Mouse (Mus musculus) MEL (cell line): Measurements from ENCODE around the gene D10Wsu102e. TPM values are rescaled to one million over a fixed set of nuclear protein-coding genes. Genes with fewer than 3 reads are reported as not detected.

Experiments
- DNase-seq: peaks from one replicate; pipeline ENCODE4 v3.0.0; 2011; ENCODE audit warnings: low read depth, low spot score
- H3K27ac ChIP-seq: 2 replicates; pipeline ENCODE4 v1.5.1; 2012; ENCODE audit warnings: low read depth, mild to moderate bottlenecking, control low read depth, low read length, moderate library complexity; ENCODE audit not compliant: control insufficient read depth
- H3K27me3 ChIP-seq, 2 experiments: fragments of 150-350 bp in 1 of 2; sonication (generic) in 1 of 2; 2 replicates each; pipeline ENCODE4 v1.6.1; 2012; ENCODE audit warnings: low read length in 2 of 2, mild to moderate bottlenecking in 2 of 2, improper control_type of control experiment in 1 of 2, moderate library complexity in 1 of 2; ENCODE audit not compliant: insufficient read depth in 2 of 2, control insufficient read depth in 1 of 2
- H3K36me3 ChIP-seq, 2 experiments: 2 replicates each; pipeline ENCODE4 v1.6.1; 2012 to 2014; ENCODE audit warnings: low read length in 2 of 2, improper control_type of control experiment in 1 of 2, inconsistent platforms in 1 of 2, mild to moderate bottlenecking in 1 of 2; ENCODE audit not compliant: insufficient read depth in 2 of 2, control insufficient read depth in 1 of 2
- H3K4me1 ChIP-seq, 2 experiments: fragments of 150-350 bp in 1 of 2; sonication (generic) in 1 of 2; 2 replicates each; pipeline ENCODE4 v1.6.1; 2012; ENCODE audit warnings: low read length in 2 of 2, improper control_type of control experiment in 1 of 2, mild to moderate bottlenecking in 1 of 2; ENCODE audit not compliant: insufficient read depth in 2 of 2, control insufficient read depth in 1 of 2
- H3K4me3 ChIP-seq, 2 experiments: fragments of 150-350 bp in 1 of 2; sonication (generic) in 1 of 2; 2 replicates each; pipeline ENCODE4 v1.5.1; 2012; ENCODE audit warnings: low read depth in 2 of 2, low read length in 2 of 2, mild to moderate bottlenecking in 2 of 2, moderate library complexity in 2 of 2, control low read depth in 1 of 2, improper control_type of control experiment in 1 of 2; ENCODE audit not compliant: control insufficient read depth in 1 of 2, insufficient read depth in 1 of 2
- H3K79me2 ChIP-seq: 2 replicates; pipeline ENCODE4 v1.6.1; 2012; ENCODE audit warnings: mild to moderate bottlenecking, low read length, moderate library complexity; ENCODE audit not compliant: control insufficient read depth, poor library complexity, insufficient read depth
- H3K9ac ChIP-seq: 2 replicates; pipeline ENCODE4 v1.6.1; 2012; ENCODE audit warnings: low read depth, mild to moderate bottlenecking, control low read depth, low read length, moderate library complexity; ENCODE audit not compliant: control insufficient read depth, poor library complexity, severe bottlenecking
- H3K9me3 ChIP-seq: fragments of 150-350 bp; sonication (generic); replicated peaks from 2 replicates; pipeline ENCODE4 v1.6.1; 2012; ENCODE audit warnings: mild to moderate bottlenecking, low read length, improper control_type of control experiment, moderate library complexity; ENCODE audit not compliant: insufficient read depth
- CHD1 ChIP-seq: IDR thresholded peaks from 2 replicates; pipeline ENCODE4 v1.6.1; 2012; ENCODE audit warnings: low read depth, mild to moderate bottlenecking, inconsistent platforms, low read length, improper control_type of control experiment
- CHD2 ChIP-seq: IDR thresholded peaks from 2 replicates; pipeline ENCODE4 v1.6.1; 2011; ENCODE audit warnings: low read length, improper control_type of control experiment
- E2F4 ChIP-seq: IDR thresholded peaks from 2 replicates; pipeline ENCODE4 v1.6.1; 2011; ENCODE audit warnings: low read depth, low read length, improper control_type of control experiment, borderline replicate concordance
- EP300 ChIP-seq, 2 experiments: IDR thresholded peaks; 2 replicates each; pipeline ENCODE4 v1.6.1; 2011; ENCODE audit warnings: improper control_type of control experiment in 2 of 2, low read length in 2 of 2, low read depth in 1 of 2, mild to moderate bottlenecking in 1 of 2
- ETS1 ChIP-seq: IDR thresholded peaks from 2 replicates; pipeline ENCODE4 v1.6.1; 2012; ENCODE audit warnings: low read depth, mild to moderate bottlenecking, inconsistent platforms, low read length, improper control_type of control experiment, moderate library complexity
- HCFC1 ChIP-seq: IDR thresholded peaks from 2 replicates; pipeline ENCODE4 v1.6.1; 2012; ENCODE audit warnings: low read depth, mild to moderate bottlenecking, inconsistent platforms, low read length, improper control_type of control experiment, moderate library complexity
- MAZ ChIP-seq: IDR thresholded peaks from 2 replicates; pipeline ENCODE4 v1.6.1; 2012; ENCODE audit warnings: low read depth, mild to moderate bottlenecking, inconsistent platforms, low read length, improper control_type of control experiment
- MXI1 ChIP-seq: IDR thresholded peaks from 2 replicates; pipeline ENCODE4 v1.6.1; 2011; ENCODE audit warnings: mild to moderate bottlenecking, low read depth, low read length, improper control_type of control experiment
- MYC ChIP-seq: IDR thresholded peaks from 2 replicates; pipeline ENCODE4 v1.6.1; 2011; ENCODE audit warnings: low read depth, mild to moderate bottlenecking, low read length, improper control_type of control experiment, moderate library complexity
- NELFE ChIP-seq: IDR thresholded peaks from 2 replicates; pipeline ENCODE4 v1.6.1; 2011; ENCODE audit warnings: low read depth, low read length, improper control_type of control experiment
- NRF1 ChIP-seq: IDR thresholded peaks from 2 replicates; pipeline ENCODE4 v1.6.1; 2014; ENCODE audit warnings: low read depth, mild to moderate bottlenecking, inconsistent platforms, low read length, improper control_type of control experiment, moderate library complexity; ENCODE audit not compliant: poor library complexity, insufficient read depth, severe bottlenecking
- POLR2AphosphoS2 ChIP-seq: IDR thresholded peaks from 2 replicates; pipeline ENCODE4 v1.6.1; 2011; ENCODE audit warnings: low read length, improper control_type of control experiment
- POLR2AphosphoS5 ChIP-seq: IDR thresholded peaks from 2 replicates; pipeline ENCODE4 v1.6.1; 2012; ENCODE audit warnings: low read depth, borderline replicate concordance, mild to moderate bottlenecking, inconsistent platforms, low read length, moderate library complexity, mixed read lengths
- RAD21 ChIP-seq: IDR thresholded peaks from 2 replicates; pipeline ENCODE4 v1.6.1; 2011; ENCODE audit warnings: mild to moderate bottlenecking, low read depth, low read length, improper control_type of control experiment
- SIN3A ChIP-seq: IDR thresholded peaks from 2 replicates; pipeline ENCODE4 v1.6.1; 2012; ENCODE audit warnings: low read length, improper control_type of control experiment, inconsistent platforms
- TAL1 ChIP-seq: IDR thresholded peaks from 2 replicates; pipeline ENCODE4 v1.6.1; 2012; ENCODE audit warnings: mild to moderate bottlenecking, inconsistent platforms, low read length, moderate library complexity, mixed read lengths
- TCF12 ChIP-seq: IDR thresholded peaks from 2 replicates; pipeline ENCODE4 v1.6.1; 2014; ENCODE audit warnings: low read depth, mild to moderate bottlenecking, inconsistent platforms, low read length, improper control_type of control experiment, moderate library complexity
- USF1 ChIP-seq: IDR thresholded peaks from 2 replicates; pipeline ENCODE4 v1.6.1; 2014; ENCODE audit warnings: low read depth, mild to moderate bottlenecking, inconsistent platforms, low read length, improper control_type of control experiment, moderate library complexity
- ZC3H11A ChIP-seq: IDR thresholded peaks from 2 replicates; pipeline ENCODE4 v1.6.1; 2012; ENCODE audit warnings: low read depth, mild to moderate bottlenecking, inconsistent platforms, low read length, improper control_type of control experiment
- ZMIZ1 ChIP-seq: IDR thresholded peaks from 2 replicates; pipeline ENCODE4 v1.6.1; 2012; ENCODE audit warnings: low read depth, mild to moderate bottlenecking, inconsistent platforms, low read length, improper control_type of control experiment, moderate library complexity
- polyA plus RNA-seq, 2 experiments: library from polyadenylated mRNA; stranded (reverse) in 1 of 2; unstranded in 1 of 2; fragments of >175 nt in 1 of 2; fragments of >200 nt in 1 of 2; gene quantifications; 2 replicates each; pipeline versions ENCODE4 v1.2.1 to v1.2.4; 2012; ENCODE audit warnings: low replicate concordance in 2 of 2, low read depth in 1 of 2; ENCODE audit not compliant: insufficient read length in 2 of 2, insufficient read depth in 1 of 2, missing spikeins in 1 of 2
- total RNA-seq: library from RNA; depleted of rRNA; stranded (reverse); fragments of 300-350 nt; gene quantifications from 2 replicates; pipeline ENCODE4 v1.2.3, GENCODE M21; 2012

The D10Wsu102e gene
- total and polyA plus RNA-seq, 3 experiments, result 1.9 to 2.7 (median 2.2) TPM

- TF ChIP-seq POLR2AphosphoS5 (no peak), ZMIZ1 (no peak), SIN3A (no peak), POLR2AphosphoS2 (no peak), ETS1 (no peak), NELFE (no peak), RAD21 (no peak), MYC (no peak), EP300 (IDR thresholded peaks at IDR 0.05; ENCODE audit: low read depth in 1 of 2, low read length in 2 of 2) (no peak)
- Histone ChIP-seq H3K36me3 (peaks cover 0 to 4% of the 10 kb centered on the region in 2 experiments; a peak in 1 of 4 replicates), H3K9me3 (no peaks in the 10 kb centered on the region), H3K9ac (no peak overlapping the region), H3K27ac (no peak overlapping the region), H3K27me3 (peaks cover 0 to 6% of the 10 kb centered on the region in 2 experiments; a peak in 1 of 4 replicates), H3K79me2 (no peaks in the 10 kb centered on the region), H3K4me3 (no peak overlapping the region), H3K4me1 (peaks cover 0 to 3% of the 10 kb centered on the region in 2 experiments; a peak in 1 of 4 replicates)
- no peak for DNase-seq
Observed at GRCm38 (mm10) chr10:83345693-83346358, 14.2 kb upstream of the D10Wsu102e start.

- DNase-seq, result no peak
- H3K36me3 ChIP-seq, result peaks cover 0 to 4% of the 10 kb centered on the region in 2 experiments; a peak in 1 of 4 replicates
- H3K9me3 ChIP-seq, result no peaks in the 10 kb centered on the region
- TF ChIP-seq TCF12, result no peak
- peaks cover 0 to 6% of the 10 kb centered on the region in 2 experiments; a peak in 1 of 4 replicates for H3K27me3 ChIP-seq
- H3K27ac ChIP-seq, result no peak overlapping the region
- no peak overlapping the region for H3K4me3 ChIP-seq
- H3K4me1 ChIP-seq, result peaks cover 0 to 3% of the 10 kb centered on the region in 2 experiments; a peak in 1 of 4 replicates
- no peak overlapping the region for H3K9ac ChIP-seq
- no peaks in the 10 kb centered on the region for H3K79me2 ChIP-seq
Observed at GRCm38 (mm10) chr10:83346359-83346736, 13.7 kb upstream of the D10Wsu102e start.

- Histone ChIP-seq H3K36me3 (peaks cover 0 to 4% of the 10 kb centered on the region in 2 experiments; a peak in 1 of 4 replicates), H3K27ac (no peak overlapping the region), H3K79me2 (no peaks in the 10 kb centered on the region), H3K27me3 (peaks cover 0 to 9% of the 10 kb centered on the region in 2 experiments; a peak in 1 of 4 replicates), H3K4me1 (peaks cover 0 to 3% of the 10 kb centered on the region in 2 experiments; a peak in 1 of 4 replicates)
- no peak for DNase-seq
- TF ChIP-seq ZC3H11A (no peak), CHD1 (no peak), E2F4 (no peak), TAL1 (no peak), HCFC1 (no peak), CHD2 (no peak), NRF1 (no peak), EP300 (IDR thresholded peaks at IDR 0.05; ENCODE audit: low read depth in 1 of 2, low read length in 2 of 2) (no peak), USF1 (no peak), MXI1 (no peak), MAZ (no peak)
- TF ChIP-seq, all 39 proteins: peak for 0
- no peak overlapping the region for H3K9ac ChIP-seq
- H3K4me3 ChIP-seq, result no peak overlapping the region
- H3K9me3 ChIP-seq, result no peaks in the 10 kb centered on the region
Observed at GRCm38 (mm10) chr10:83347494-83347893, 12.5 kb upstream of the D10Wsu102e start.
